Mouse (Mus musculus) erythroblast, embryonic 14.5 days (primary cell): ENCODE results near the gene Prkca.

ENCODE experiments used
- GATA1 ChIP-seq: IDR thresholded peaks from 2 replicates; pipeline ENCODE4 v1.6.1; 2012; ENCODE audit warnings: low read length, inconsistent platforms, mixed read lengths
- TAL1 ChIP-seq: IDR thresholded peaks from 3 replicates; pipeline ENCODE4 v1.6.1; 2012; ENCODE audit warnings: low read length, inconsistent platforms, mixed read lengths

- TF ChIP-seq GATA1 (no peak), TAL1 (no peak)
Observed at GRCm38 (mm10) chr11:108356020-108356419, 12.3 kb upstream of the Prkca start.
